Mouse (Mus musculus): ENCODE measurements at regions not wholly inside any gene's neighbourhood (a gene's known extent, or its start where the extent isn't known, plus 50 kb on each side); places are given as distances from the start of the nearest gene placed in this dataset.
"Not testable (repeated sequence)": the region's sequence is repeated elsewhere in the genome, so short reads cannot be mapped to it uniquely, and the experiment has no call there.

DNA sequence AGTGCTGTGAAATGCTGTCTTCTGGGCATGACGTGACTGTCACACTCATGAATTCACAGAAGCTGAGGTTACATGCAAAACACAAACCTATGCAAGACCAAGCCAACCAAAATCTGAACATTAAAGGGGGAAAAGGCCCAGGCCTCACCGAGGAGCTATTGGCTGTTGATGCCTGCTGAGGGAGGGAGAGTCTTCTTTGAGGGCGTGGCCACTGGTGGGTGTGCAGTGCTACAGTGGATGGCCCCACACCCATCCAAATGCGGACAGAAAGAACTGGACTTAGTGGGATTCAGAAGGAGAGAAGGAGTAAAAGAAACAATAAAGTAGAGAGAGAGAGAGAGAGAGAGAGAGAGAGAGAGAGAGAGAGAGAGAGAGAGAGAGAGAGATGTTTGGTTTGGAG is 843.6 kb upstream of the Olfr1507 start:
- DNase-seq; H3K4me3 ChIP-seq (ENCODE audit: control insufficient read depth, insufficient read depth, low read length); H3K27ac ChIP-seq (ENCODE audit: control insufficient read depth, insufficient read depth, low read length); H3K27me3 ChIP-seq (ENCODE audit: control insufficient read depth, insufficient read depth, low read length); H3K4me1 ChIP-seq (replicated peaks; ENCODE audit: control insufficient read depth, insufficient read depth, low read length); H3K36me3 ChIP-seq (ENCODE audit: control insufficient read depth, insufficient read depth, low read length): not testable (repeated sequence)
- 100% methylated on average over 1 of the region's 4 CpGs for WGBS

DNA sequence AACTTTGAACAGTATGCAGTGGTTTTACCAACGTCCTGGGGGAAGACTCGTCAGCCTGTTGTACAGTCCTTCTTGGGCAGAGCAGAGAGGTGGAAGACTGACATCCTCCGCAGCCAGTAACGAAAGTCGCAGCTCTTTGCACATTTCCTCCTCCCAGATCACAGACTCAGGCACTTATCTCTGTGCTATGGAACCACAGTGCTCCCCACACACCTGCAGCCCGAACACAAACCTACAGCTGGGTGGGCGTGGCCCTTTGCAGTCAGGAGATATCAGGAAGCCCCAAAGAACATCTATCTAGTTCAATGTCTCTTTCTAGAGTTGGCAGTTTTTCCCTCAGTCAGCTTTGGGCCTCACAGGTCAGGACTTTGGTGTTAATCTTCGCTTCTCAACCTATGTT is 841.9 kb upstream of the Olfr1507 start:
- not testable (repeated sequence) for H3K27ac ChIP-seq (ENCODE audit: control insufficient read depth, insufficient read depth, low read length); H3K27me3 ChIP-seq (ENCODE audit: control insufficient read depth, insufficient read depth, low read length); H3K4me3 ChIP-seq (ENCODE audit: control insufficient read depth, insufficient read depth, low read length); H3K4me1 ChIP-seq (replicated peaks; ENCODE audit: control insufficient read depth, insufficient read depth, low read length); H3K36me3 ChIP-seq (ENCODE audit: control insufficient read depth, insufficient read depth, low read length)
- WGBS = 14% methylated on average over 4 of the region's 8 CpGs
- peak; percentile 33 for DNase-seq

GRCm38 (mm10) chr14:53336705-53337104 is 841.2 kb upstream of the Olfr1507 start:
- 0% methylated on average over 1 of the region's 2 CpGs for WGBS
- H3K27ac ChIP-seq (ENCODE audit: control insufficient read depth, insufficient read depth, low read length) = peak overlapping the region; percentile 68
- not testable (repeated sequence) for H3K27me3 ChIP-seq (ENCODE audit: control insufficient read depth, insufficient read depth, low read length); DNase-seq; H3K4me1 ChIP-seq (replicated peaks; ENCODE audit: control insufficient read depth, insufficient read depth, low read length); H3K4me3 ChIP-seq (ENCODE audit: control insufficient read depth, insufficient read depth, low read length); H3K36me3 ChIP-seq (ENCODE audit: control insufficient read depth, insufficient read depth, low read length)

GRCm38 (mm10) chr14:53334451-53334850 is 838.9 kb upstream of the Olfr1507 start:
- H3K4me1 ChIP-seq (replicated peaks; ENCODE audit: control insufficient read depth, insufficient read depth, low read length); H3K36me3 ChIP-seq (ENCODE audit: control insufficient read depth, insufficient read depth, low read length); H3K27me3 ChIP-seq (ENCODE audit: control insufficient read depth, insufficient read depth, low read length); H3K4me3 ChIP-seq (ENCODE audit: control insufficient read depth, insufficient read depth, low read length); H3K27ac ChIP-seq (ENCODE audit: control insufficient read depth, insufficient read depth, low read length); DNase-seq: not testable (repeated sequence)
- WGBS = no CpG with 5 or more reads among the region's 4 CpGs

DNA sequence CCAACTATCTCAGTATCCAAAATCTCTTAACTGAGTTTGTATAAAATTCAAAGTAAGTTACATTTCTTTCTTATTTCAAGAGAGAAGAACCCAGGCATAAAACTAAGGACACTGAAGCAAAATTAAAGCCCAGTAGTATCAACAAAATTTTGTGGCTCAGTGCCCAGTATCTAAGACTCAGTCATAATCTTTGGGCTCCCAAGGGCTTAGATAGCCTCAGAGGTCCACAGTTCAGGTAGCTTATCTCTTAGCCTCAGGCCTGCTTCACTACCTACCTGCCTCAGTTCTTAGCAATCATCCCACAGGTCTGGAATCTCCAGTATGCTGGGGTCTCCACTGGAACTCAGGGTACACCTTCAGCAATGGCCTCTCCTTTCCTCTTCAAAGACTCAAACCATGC is 835.6 kb upstream of the Olfr1507 start:
- not testable (repeated sequence) for H3K4me3 ChIP-seq (ENCODE audit: control insufficient read depth, insufficient read depth, low read length); DNase-seq; H3K27me3 ChIP-seq (ENCODE audit: control insufficient read depth, insufficient read depth, low read length); H3K4me1 ChIP-seq (replicated peaks; ENCODE audit: control insufficient read depth, insufficient read depth, low read length); H3K36me3 ChIP-seq (ENCODE audit: control insufficient read depth, insufficient read depth, low read length); H3K27ac ChIP-seq (ENCODE audit: control insufficient read depth, insufficient read depth, low read length)

DNA sequence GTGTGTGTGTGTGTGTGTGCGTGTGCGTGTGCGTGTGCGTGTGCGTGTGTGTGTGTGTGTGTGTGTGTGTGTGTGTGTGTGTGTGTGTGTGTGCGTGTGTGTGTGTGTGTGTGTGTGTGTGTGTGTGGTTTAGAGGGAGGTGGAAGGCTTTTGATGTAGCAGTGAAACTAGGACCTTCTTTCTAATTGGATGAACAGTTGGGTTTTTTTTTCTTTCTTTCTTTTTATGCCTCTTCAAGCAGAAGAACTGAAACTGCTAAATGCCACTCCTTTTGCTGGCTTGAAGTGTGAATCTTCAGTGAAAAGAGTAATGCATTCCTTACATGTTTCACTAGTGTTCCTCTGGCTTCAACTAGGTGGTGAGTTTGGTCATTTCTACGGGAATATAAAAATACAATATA is 828.8 kb upstream of the Olfr1507 start:
- H3K27me3 ChIP-seq (ENCODE audit: control insufficient read depth, insufficient read depth, low read length); H3K4me3 ChIP-seq (ENCODE audit: control insufficient read depth, insufficient read depth, low read length); DNase-seq; H3K27ac ChIP-seq (ENCODE audit: control insufficient read depth, insufficient read depth, low read length); H3K36me3 ChIP-seq (ENCODE audit: control insufficient read depth, insufficient read depth, low read length); H3K4me1 ChIP-seq (replicated peaks; ENCODE audit: control insufficient read depth, insufficient read depth, low read length): not testable (repeated sequence)
- no CpG with 5 or more reads among the region's 7 CpGs for WGBS

GRCm38 (mm10) chr14:53318512-53319309 is 823.2 kb upstream of the Olfr1507 start:
- DNase-seq; H3K4me3 ChIP-seq (ENCODE audit: control insufficient read depth, insufficient read depth, low read length); H3K27ac ChIP-seq (ENCODE audit: control insufficient read depth, insufficient read depth, low read length); H3K4me1 ChIP-seq (replicated peaks; ENCODE audit: control insufficient read depth, insufficient read depth, low read length); H3K27me3 ChIP-seq (ENCODE audit: control insufficient read depth, insufficient read depth, low read length); H3K36me3 ChIP-seq (ENCODE audit: control insufficient read depth, insufficient read depth, low read length): not testable (repeated sequence)
- no CpG with 5 or more reads among the region's 9 CpGs for WGBS

- H3K36me3 ChIP-seq (ENCODE audit: control insufficient read depth, insufficient read depth, low read length); H3K4me1 ChIP-seq (replicated peaks; ENCODE audit: control insufficient read depth, insufficient read depth, low read length); H3K27me3 ChIP-seq (ENCODE audit: control insufficient read depth, insufficient read depth, low read length); H3K27ac ChIP-seq (ENCODE audit: control insufficient read depth, insufficient read depth, low read length); H3K4me3 ChIP-seq (ENCODE audit: control insufficient read depth, insufficient read depth, low read length): not testable (repeated sequence)
- DNase-seq = peak; percentile 21
- WGBS = 30% methylated on average over 1 of the region's 1 CpGs
Observed at GRCm38 (mm10) chr14:53312490-53312889, 816.9 kb upstream of the Olfr1507 start.

DNA sequence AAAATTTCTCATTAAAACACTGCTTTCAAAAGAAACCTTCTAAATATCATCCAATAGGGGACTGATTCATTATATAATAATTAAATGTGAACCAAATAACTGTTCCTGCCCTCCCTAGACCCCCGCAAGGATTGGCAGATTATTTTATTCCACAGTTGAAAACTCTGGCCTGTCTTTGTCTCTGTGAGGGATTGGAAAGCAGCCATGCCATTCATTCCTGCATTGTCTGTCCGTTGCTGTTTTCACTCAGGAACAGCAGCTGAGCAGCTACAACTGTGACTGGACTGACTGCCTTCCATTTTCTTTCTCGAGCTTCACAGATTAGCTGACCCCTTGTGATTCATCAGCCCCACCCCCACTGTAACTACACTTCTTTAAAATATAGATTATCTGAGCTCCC is 807.6 kb upstream of the Olfr1507 start:
- no CpG with 5 or more reads among the region's 3 CpGs for WGBS
- H3K27ac ChIP-seq (ENCODE audit: control insufficient read depth, insufficient read depth, low read length); H3K4me3 ChIP-seq (ENCODE audit: control insufficient read depth, insufficient read depth, low read length); DNase-seq; H3K27me3 ChIP-seq (ENCODE audit: control insufficient read depth, insufficient read depth, low read length); H3K4me1 ChIP-seq (replicated peaks; ENCODE audit: control insufficient read depth, insufficient read depth, low read length); H3K36me3 ChIP-seq (ENCODE audit: control insufficient read depth, insufficient read depth, low read length): not testable (repeated sequence)

- not testable (repeated sequence) for DNase-seq; H3K4me1 ChIP-seq (replicated peaks; ENCODE audit: control insufficient read depth, insufficient read depth, low read length); H3K4me3 ChIP-seq (ENCODE audit: control insufficient read depth, insufficient read depth, low read length); H3K27ac ChIP-seq (ENCODE audit: control insufficient read depth, insufficient read depth, low read length); H3K27me3 ChIP-seq (ENCODE audit: control insufficient read depth, insufficient read depth, low read length); H3K36me3 ChIP-seq (ENCODE audit: control insufficient read depth, insufficient read depth, low read length)
- no CpG with 5 or more reads among the region's 3 CpGs for WGBS
Observed at GRCm38 (mm10) chr14:53302491-53302829, 806.9 kb upstream of the Olfr1507 start.

DNA sequence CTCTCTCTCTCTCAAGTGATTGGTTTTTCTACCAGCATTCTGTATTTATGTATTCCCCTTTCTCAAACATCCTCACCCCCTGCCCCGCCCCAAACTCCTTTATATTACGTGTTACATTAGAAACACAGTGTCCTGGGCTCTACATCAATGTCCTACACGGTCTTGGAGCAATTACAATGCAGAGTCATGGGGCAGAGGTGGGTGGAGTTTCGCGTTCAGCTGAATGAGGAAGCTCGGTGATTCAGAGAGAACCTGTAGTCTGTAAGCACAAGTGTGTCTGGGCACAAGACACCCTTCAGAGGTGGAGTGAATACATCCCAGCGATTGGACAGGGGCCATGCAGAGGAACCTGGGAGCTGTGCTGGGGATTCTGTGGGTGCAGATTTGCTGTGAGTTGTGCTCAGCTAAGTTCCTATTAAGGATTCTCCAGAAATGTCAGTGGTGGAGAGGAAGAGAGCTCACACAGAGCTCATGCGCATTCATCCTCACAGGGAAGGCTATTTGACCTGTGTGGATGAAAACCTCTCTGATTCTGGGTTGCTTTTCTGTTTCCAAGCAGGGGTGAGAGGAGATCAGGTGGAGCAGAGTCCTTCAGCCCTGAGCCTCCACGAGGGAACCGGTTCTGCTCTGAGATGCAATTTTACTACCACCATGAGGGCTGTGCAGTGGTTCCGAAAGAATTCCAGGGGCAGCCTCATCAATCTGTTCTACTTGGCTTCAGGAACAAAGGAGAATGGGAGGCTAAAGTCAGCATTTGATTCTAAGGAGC is 806.4 kb upstream of the Olfr1507 start:
- not testable (repeated sequence) for H3K36me3 ChIP-seq (ENCODE audit: control insufficient read depth, insufficient read depth, low read length); H3K27ac ChIP-seq (ENCODE audit: control insufficient read depth, insufficient read depth, low read length); H3K4me1 ChIP-seq (replicated peaks; ENCODE audit: control insufficient read depth, insufficient read depth, low read length); H3K4me3 ChIP-seq (ENCODE audit: control insufficient read depth, insufficient read depth, low read length); H3K27me3 ChIP-seq (ENCODE audit: control insufficient read depth, insufficient read depth, low read length); DNase-seq
- no CpG with 5 or more reads among the region's 11 CpGs for WGBS
